25 mouse cellular contexts compared by ENCODE assay signal in the genomic region with DNA sequence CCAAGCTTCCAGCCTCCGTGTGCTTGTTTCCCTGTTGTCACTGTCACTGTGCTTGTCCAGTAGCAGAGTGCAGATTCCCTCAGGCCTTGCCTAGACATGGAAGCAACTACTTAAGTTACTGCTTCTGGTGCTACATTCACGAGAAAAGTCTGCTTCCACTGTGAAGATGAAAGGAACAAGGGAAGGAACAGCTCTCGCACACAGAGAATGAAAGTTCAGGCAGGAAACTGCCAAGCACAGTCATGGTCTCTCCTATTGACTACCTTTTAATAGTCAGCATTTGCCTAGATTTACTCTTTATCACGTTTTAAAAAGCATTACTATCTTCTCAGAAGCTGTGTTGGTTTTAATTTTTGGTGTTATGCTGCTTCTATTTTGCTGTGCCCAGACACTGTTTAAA.
DNase-seq lines count a peak whose midpoint lies in the region; ATAC-seq and TF ChIP-seq lines count a peak whose summit lies in the region.
"Had no signal": no experiment of that assay in that cellular context is flagged by ENCODE, and none has a peak within 500 bp of the region (broad histone marks: within the 10 kb centered on the region; RNA-seq: fewer than 3 reads in every experiment).

No protein-coding gene starts in this region.

- no peak overlapping the region for H3K4me3 ChIP-seq in lung, embryonic 16.5 days (ENCODE audit: low read length)
- no peak overlapping the region for H3K4me3 ChIP-seq in limb, embryonic 10.5 days
- H3K4me3 ChIP-seq: embryonic facial prominence, embryonic 13.5 days; forebrain, embryonic 13.5 days; heart, embryonic 10.5 days; heart, embryonic 15.5 days; hindbrain, embryonic 12.5 days; intestine, embryonic 15.5 days; liver, embryonic 15.5 days; midbrain, embryonic 12.5 days had no signal

- no peak overlapping the region for H3K9ac ChIP-seq in lung, embryonic 16.5 days (ENCODE audit: low read length)
- H3K9ac ChIP-seq: embryonic facial prominence, embryonic 13.5 days; forebrain, embryonic 13.5 days; heart, embryonic 15.5 days; hindbrain, embryonic 12.5 days; intestine, embryonic 15.5 days; liver, embryonic 15.5 days; midbrain, embryonic 12.5 days had no signal

- TF ChIP-seq POLR2A in brain, embryonic 14.5 days (IDR thresholded peaks at IDR 0.05; ENCODE audit: borderline replicate concordance, extremely low read depth, insufficient read depth, insufficient read length, poor library complexity, severe bottlenecking): no peak

- no peaks in the 10 kb centered on the region for H3K9me3 ChIP-seq in lung, embryonic 16.5 days (ENCODE audit: control insufficient read depth, low read length)
- no peaks in the 10 kb centered on the region for H3K9me3 ChIP-seq in limb, embryonic 10.5 days (replicated peaks)
- H3K9me3 ChIP-seq: embryonic facial prominence, embryonic 13.5 days; forebrain, embryonic 13.5 days; heart, embryonic 10.5 days; heart, embryonic 15.5 days; hindbrain, embryonic 12.5 days; intestine, embryonic 15.5 days; liver, embryonic 15.5 days; midbrain, embryonic 12.5 days had no signal

- H3K27ac ChIP-seq in lung, embryonic 16.5 days (ENCODE audit: low read length): peak overlapping the region; percentile 3; the same call in 1 of the 2 replicates
- peak overlapping the region; percentile 44; the same call in 1 of the 2 replicates for H3K27ac ChIP-seq in limb, embryonic 10.5 days
- H3K27ac ChIP-seq: embryonic facial prominence, embryonic 13.5 days; forebrain, embryonic 13.5 days; heart, embryonic 10.5 days; heart, embryonic 15.5 days; hindbrain, embryonic 12.5 days; hindbrain, postnatal 0 days; intestine, embryonic 15.5 days; liver, embryonic 15.5 days; midbrain, embryonic 12.5 days had no signal

- no peaks in the 10 kb centered on the region for H3K36me3 ChIP-seq in lung, embryonic 16.5 days (ENCODE audit: control insufficient read depth, insufficient read depth, low read length)
- H3K36me3 ChIP-seq in limb, embryonic 10.5 days: no peaks in the 10 kb centered on the region
- H3K36me3 ChIP-seq: embryonic facial prominence, embryonic 13.5 days; heart, embryonic 10.5 days; heart, embryonic 15.5 days; hindbrain, embryonic 12.5 days; intestine, embryonic 15.5 days; liver, embryonic 15.5 days; midbrain, embryonic 12.5 days had no signal

- no peak overlapping the region for H3K4me2 ChIP-seq in lung, embryonic 16.5 days (ENCODE audit: low read depth, low read length)
- H3K4me2 ChIP-seq: embryonic facial prominence, embryonic 13.5 days; forebrain, embryonic 13.5 days; heart, embryonic 15.5 days; hindbrain, embryonic 12.5 days; intestine, embryonic 15.5 days; liver, embryonic 15.5 days; midbrain, embryonic 12.5 days had no signal

- TF ChIP-seq CTCF in brain, embryonic 14.5 days (IDR thresholded peaks at IDR 0.05; ENCODE audit: borderline replicate concordance, extremely low read depth, insufficient read depth, insufficient read length): no peak

- H3K27me3 ChIP-seq in lung, embryonic 16.5 days (ENCODE audit: control insufficient read depth, insufficient read depth, low read depth, low read length): no peaks in the 10 kb centered on the region
- no peaks in the 10 kb centered on the region for H3K27me3 ChIP-seq in limb, embryonic 10.5 days (ENCODE audit: low read depth, poor library complexity, severe bottlenecking)
- H3K27me3 ChIP-seq: embryonic facial prominence, embryonic 13.5 days; forebrain, embryonic 13.5 days; heart, embryonic 15.5 days; hindbrain, embryonic 12.5 days; intestine, embryonic 15.5 days; liver, embryonic 15.5 days; midbrain, embryonic 12.5 days had no signal

- ATAC-seq in frontal cortex, adult (ENCODE audit: low TSS enrichment): peak; percentile 62
- no peak for ATAC-seq in lung, embryonic 16.5 days (ENCODE audit: low read depth)
- ATAC-seq: forebrain, embryonic 13.5 days; hindbrain, postnatal 0 days; intestine, embryonic 15.5 days; lung, postnatal 0 days had no signal

- peaks cover 2% of the 10 kb centered on the region for H3K4me1 ChIP-seq in lung, embryonic 16.5 days (replicated peaks; ENCODE audit: control insufficient read depth, insufficient read depth, low read length)
- peaks cover 39% of the 10 kb centered on the region for H3K4me1 ChIP-seq in limb, embryonic 10.5 days
- H3K4me1 ChIP-seq: heart, embryonic 15.5 days; intestine, embryonic 15.5 days had no signal

- DNase-seq in frontal cortex, adult 2 months (ENCODE audit: extremely low spot score in 1 of 2, low spot score in 1 of 2): no peak
- no peak for DNase-seq in lung, postnatal 25 days (ENCODE audit: low spot score)
- DNase-seq in brain, embryonic 14.5 days (ENCODE audit: low read depth): peak; percentile 11
- DNase-seq in limb, embryonic 10.5 days (ENCODE audit: low spot score): no peak
- DNase-seq: adrenal gland, postnatal 25 days; B cell, adult 2 months; cerebellum, adult 2 months; cerebellum, postnatal 25 days; gastrocnemius, postnatal 14 days; heart, postnatal 36 days; kidney, adult 2 months; kidney, postnatal 4 days; thymus, adult 2 months had no signal

- WGBS in lung, embryonic 16.5 days: 43% methylated on average over 4 of the region's 4 CpGs
- 52% methylated on average over 4 of the region's 4 CpGs for WGBS in limb, embryonic 10.5 days
